Mouse (Mus musculus) ovary, postnatal 10 days (tissue): ENCODE measurements around the gene Rpl24.

Source experiments
- DNase-seq: peaks from one replicate; pipeline ENCODE4 v3.0.0; 2022; ENCODE audit warnings: low spot score

Gene Rpl24

DNA sequence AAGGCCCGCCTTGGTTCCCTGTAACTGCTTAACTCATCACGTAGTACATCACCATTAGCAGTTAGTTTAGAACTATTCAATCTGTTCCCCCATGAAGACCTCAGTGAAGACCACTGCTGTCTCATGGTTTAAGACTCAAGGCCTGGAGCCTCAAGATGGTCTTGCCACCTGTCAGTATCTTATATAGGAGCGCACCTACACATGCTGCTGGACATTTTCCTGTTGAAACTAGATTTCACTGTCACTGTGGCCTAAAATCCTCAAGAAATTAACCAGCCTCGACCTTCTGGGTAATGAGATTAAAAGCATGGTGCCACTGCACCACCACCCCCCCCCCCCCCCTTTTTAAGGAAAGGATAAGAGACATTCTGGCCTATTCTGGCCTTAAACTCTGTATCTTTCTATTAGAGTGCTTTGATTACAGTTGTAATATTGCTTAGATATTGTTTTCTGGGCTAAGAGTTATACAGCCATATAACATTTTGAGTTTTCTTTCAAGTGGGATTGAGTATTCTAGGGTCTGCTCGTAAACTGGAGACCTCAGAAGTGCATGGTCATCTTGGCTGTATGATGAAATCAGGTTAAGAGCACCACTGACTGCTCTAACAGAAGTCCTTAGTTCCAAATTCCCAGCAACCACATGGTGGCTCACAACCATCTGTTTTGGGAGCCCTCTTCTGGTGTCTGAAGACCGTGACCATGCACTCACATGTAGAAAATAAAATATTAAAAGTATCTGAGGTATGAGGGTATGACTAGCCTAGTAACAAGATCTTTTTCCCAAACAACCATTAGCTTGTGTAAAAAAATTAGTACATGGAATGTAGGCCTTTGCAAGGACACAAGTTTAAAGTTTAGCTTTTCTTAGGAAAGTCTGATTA is 5.9 kb downstream of the Rpl24 start:
- DNase-seq = no peak

- DNase-seq = no peak
Observed at GRCm38 (mm10) chr16:55972626-55973201, 6.6 kb downstream of the Rpl24 start.

DNA sequence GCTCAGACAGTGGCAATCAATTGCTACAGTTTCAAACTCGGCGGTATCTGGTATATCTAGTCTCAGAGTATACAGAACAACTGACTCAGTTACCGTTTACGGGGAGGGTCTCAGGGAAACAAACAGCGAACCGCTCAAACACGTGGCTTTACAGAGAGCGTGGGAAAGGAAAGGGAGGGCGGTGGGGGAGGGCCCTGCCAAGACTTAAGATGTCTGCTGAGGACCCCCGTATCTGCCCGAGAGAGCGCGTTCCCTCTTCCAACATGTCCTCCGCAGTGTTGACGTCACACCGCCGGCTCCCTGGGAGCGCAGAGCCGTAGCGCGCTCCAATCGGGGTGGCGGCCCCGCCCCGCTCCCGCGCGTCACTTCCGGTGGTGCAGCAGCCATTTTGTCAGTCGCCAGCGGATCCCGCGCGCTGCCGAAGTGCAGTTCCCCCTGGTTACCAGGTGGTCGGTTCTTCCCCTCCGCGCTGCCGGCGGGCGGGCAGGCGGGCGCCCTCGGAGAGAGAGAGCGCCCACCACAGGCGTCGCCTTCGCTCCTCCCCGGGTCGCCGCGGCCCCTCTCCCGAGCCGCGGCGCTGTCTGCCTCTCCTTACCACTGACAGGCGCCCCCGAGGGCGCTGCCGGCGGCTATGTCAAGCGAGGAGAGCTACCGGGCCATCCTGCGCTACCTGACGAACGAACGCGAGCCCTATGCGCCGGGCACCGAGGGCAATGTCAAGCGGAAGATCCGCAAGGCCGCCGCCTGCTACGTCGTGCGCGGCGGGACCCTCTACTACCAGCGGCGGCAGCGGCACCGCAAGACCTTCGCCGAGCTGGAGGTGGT is 7.6 kb downstream of the Rpl24 start, which contains the start of gene Zbtb11:
Gene Zbtb11 (plus strand): TSS at position 453 of the 825 bp plus-strand sequence.
- DNase-seq = peak; percentile 97

GRCm38 (mm10) chr16:55974256-55974902 is 8.3 kb downstream of the Rpl24 start:
- peak; percentile 81 for DNase-seq

- no peak for DNase-seq
Observed at GRCm38 (mm10) chr16:55974903-55975285, 8.8 kb downstream of the Rpl24 start.

- no peak for DNase-seq
Observed at GRCm38 (mm10) chr16:55986001-55986400, 19.9 kb downstream of the Rpl24 start.

GRCm38 (mm10) chr16:55990311-55990710 is 24.2 kb downstream of the Rpl24 start:
- no peak for DNase-seq

DNA sequence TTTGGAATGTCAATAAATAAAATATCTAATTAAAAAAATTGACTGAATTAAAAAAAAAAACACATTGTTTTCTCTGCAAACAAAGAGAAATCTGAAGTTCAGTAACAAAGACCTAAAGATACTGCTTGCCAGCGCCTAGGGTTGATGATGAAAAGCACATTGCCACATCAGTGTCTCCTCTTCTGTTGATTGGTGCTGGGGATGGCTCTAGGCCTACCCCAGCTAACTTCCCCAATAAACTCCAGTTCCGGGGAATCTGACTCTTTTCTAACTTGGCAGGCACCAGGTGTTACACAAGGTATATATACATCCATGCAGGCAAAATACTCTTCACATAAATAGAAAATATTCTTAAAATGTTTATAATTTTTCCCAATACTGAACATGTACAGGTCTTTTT is 28.2 kb downstream of the Rpl24 start:
- no peak for DNase-seq

DNA sequence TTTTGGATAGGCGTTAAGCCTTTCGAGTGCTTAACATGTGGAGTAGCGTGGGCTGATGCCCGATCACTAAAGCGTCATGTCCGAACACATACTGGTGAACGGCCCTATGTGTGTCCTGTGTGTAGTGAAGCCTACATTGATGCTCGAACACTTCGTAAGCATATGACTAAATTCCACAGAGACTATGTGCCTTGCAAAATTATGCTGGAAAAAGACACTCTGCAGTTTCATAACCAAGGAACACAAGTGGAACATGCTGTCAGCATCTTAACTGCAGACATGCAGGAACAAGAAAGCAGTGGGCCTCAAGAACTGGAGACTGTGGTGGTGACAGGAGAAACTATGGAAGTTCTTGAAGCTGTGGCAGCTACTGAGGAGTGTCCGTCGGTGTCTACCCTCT is 40.7 kb downstream of the Rpl24 start:
- no peak for DNase-seq

DNA sequence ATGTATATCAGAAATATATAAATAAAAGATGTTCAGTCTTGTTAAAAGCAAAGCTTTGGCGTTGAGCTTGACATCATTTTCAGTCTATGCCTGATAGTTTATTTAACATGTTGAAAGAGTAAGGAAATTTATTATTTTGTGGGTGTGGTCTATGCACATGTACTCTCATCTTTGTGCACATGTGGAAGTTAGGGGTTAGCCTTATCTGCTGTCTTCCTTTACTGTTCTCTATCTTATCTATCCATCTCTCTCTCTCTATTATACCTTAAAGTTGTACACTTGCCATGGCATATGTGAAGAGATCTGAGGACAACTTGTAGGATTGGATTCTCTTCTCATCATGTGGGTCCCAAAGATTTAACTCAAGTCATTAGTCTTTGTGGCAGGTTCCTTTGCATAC is 42.8 kb downstream of the Rpl24 start:
- no peak for DNase-seq

DNA sequence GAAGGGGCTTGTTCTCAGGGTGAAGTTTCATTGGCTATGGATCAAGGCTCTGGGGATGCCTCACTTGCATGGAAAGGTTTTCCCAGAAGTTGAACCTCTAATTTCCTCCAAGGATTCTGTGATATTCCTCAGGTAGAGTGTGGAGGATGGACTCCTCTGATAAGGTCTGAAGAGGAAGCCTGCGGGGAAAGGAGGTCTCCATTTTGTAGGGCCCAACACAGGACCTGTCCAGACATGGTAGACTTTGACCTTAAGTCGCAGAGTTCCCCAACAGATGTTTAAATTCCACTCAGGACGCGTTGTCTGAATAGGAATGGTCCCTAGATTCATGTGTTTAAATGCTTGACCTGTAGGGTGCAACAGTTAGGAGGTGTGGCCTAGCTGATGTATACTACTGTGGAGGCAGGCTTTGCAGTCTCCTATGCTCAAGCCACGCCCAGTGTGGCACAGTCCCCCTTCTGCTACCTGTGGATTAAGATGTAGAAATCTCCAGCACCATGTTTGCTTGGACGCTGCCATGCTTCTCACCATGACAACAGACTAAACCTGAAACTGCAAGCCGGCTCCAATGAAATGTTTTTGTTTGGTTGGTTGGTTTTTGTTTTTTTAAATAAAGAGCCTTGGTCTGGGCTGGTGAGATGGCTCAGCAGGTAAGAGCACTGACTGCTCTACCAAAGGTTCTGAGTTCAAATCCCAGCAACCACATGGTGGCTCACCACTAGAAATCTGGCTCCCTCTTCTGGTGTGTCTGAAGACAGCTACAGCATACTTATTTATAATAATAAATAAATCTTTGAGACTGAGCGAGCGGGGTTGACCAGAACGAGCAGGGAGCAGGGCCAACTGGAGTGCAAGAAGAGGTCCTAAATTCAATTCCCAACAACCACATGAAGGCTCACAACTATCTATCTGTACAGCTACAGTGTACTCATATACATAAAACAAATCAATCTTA is 47.0 kb downstream of the Rpl24 start:
- no peak for DNase-seq

- DNase-seq = no peak
Observed at GRCm38 (mm10) chr16:56014076-56014475, 48.0 kb downstream of the Rpl24 start.

GRCm38 (mm10) chr16:56019660-56020059 is 53.6 kb downstream of the Rpl24 start:
- DNase-seq = no peak
